Mouse (Mus musculus): Measurements from ENCODE around the gene Rbm5. TPM values are rescaled to one million over a fixed set of nuclear protein-coding genes. Genes with fewer than 3 reads are reported as not detected.
A peak's percentile ranks its signal among the peaks of the same experiment; 100 is the strongest.

Rbm5 gene
- polyA plus RNA-seq, 1 experiment from 2014 or later: 199 TPM

GRCm38 (mm10) chr9:107723794-107724531 is 46.8 kb downstream of the Rbm5 start:
- ATAC-seq (ENCODE audit: low FRiP score): peak; percentile 54
- Histone ChIP-seq H3K4me2 (replicated peaks) (peak overlapping the region; percentile 8; the same call in 1 of the 2 replicates), H3K27me3 (ENCODE audit: control insufficient read depth, insufficient read depth, low read length) (no peaks in the 10 kb centered on the region), H3K9ac (no peak overlapping the region; the same call in 1 of the 2 replicates), H3K9me3 (ENCODE audit: control insufficient read depth, low read length) (no peaks in the 10 kb centered on the region), H3K27ac (peak overlapping the region; percentile 71), H3K4me1 (replicated peaks; ENCODE audit: control insufficient read depth, insufficient read depth, low read length) (peaks cover 34% of the 10 kb centered on the region), H3K36me3 (replicated peaks; ENCODE audit: control insufficient read depth, insufficient read depth) (no peaks in the 10 kb centered on the region), H3K4me3 (replicated peaks; ENCODE audit: low read length) (no peak overlapping the region)
- DNase-seq (ENCODE audit: low spot score): peak; percentile 55
- 9% methylated on average over 11 of the region's 11 CpGs for WGBS

- ATAC-seq (ENCODE audit: low FRiP score) (no peak), DNase-seq (ENCODE audit: low spot score) (no peak)
- H3K9me3 ChIP-seq (ENCODE audit: control insufficient read depth, low read length): no peaks in the 10 kb centered on the region
- H3K4me3 ChIP-seq (replicated peaks; ENCODE audit: low read length): no peak overlapping the region
- H3K4me2 ChIP-seq (replicated peaks): 0 out of 2 replicates have a peak overlapping the region, but pooled peaks have one; percentile 8
- H3K27me3 ChIP-seq (ENCODE audit: control insufficient read depth, insufficient read depth, low read length): no peaks in the 10 kb centered on the region
- peaks cover 28% of the 10 kb centered on the region for H3K4me1 ChIP-seq (replicated peaks; ENCODE audit: control insufficient read depth, insufficient read depth, low read length)
- peak overlapping the region; percentile 5 for H3K9ac ChIP-seq
- H3K36me3 ChIP-seq (replicated peaks; ENCODE audit: control insufficient read depth, insufficient read depth): no peaks in the 10 kb centered on the region
- H3K27ac ChIP-seq: peak overlapping the region; percentile 71
- WGBS: 25% methylated on average over 6 of the region's 6 CpGs
Observed at GRCm38 (mm10) chr9:107723292-107723691, 47.5 kb downstream of the Rbm5 start.

GRCm38 (mm10) chr9:107718781-107719540 is 51.8 kb downstream of the Rbm5 start:
- no peak for DNase-seq (ENCODE audit: low spot score)
- Histone ChIP-seq H3K4me3 (replicated peaks; ENCODE audit: low read length) (no peak overlapping the region), H3K27me3 (ENCODE audit: control insufficient read depth, insufficient read depth, low read length) (no peaks in the 10 kb centered on the region), H3K27ac (no peak overlapping the region), H3K36me3 (replicated peaks; ENCODE audit: control insufficient read depth, insufficient read depth) (no peaks in the 10 kb centered on the region), H3K9ac (no peak overlapping the region), H3K4me2 (replicated peaks) (no peak overlapping the region), H3K9me3 (ENCODE audit: control insufficient read depth, low read length) (no peaks in the 10 kb centered on the region), H3K4me1 (replicated peaks; ENCODE audit: control insufficient read depth, insufficient read depth, low read length) (peaks cover 35% of the 10 kb centered on the region)
- no peak for ATAC-seq (ENCODE audit: low FRiP score)
- 89% methylated on average over 10 of the region's 10 CpGs for WGBS

- 26% methylated on average over 6 of the region's 6 CpGs for WGBS
- Histone ChIP-seq H3K9me3 (ENCODE audit: control insufficient read depth, low read length) (no peaks in the 10 kb centered on the region), H3K27me3 (ENCODE audit: control insufficient read depth, insufficient read depth, low read length) (no peaks in the 10 kb centered on the region), H3K4me1 (replicated peaks; ENCODE audit: control insufficient read depth, insufficient read depth, low read length) (peaks cover 17% of the 10 kb centered on the region), H3K4me2 (replicated peaks) (no peak overlapping the region), H3K4me3 (replicated peaks; ENCODE audit: low read length) (no peak overlapping the region), H3K9ac (no peak overlapping the region), H3K27ac (no peak overlapping the region), H3K36me3 (replicated peaks; ENCODE audit: control insufficient read depth, insufficient read depth) (no peaks in the 10 kb centered on the region)
- DNase-seq (ENCODE audit: low spot score): no peak
- ATAC-seq (ENCODE audit: low FRiP score): no peak
Observed at GRCm38 (mm10) chr9:107716951-107717350, 53.8 kb downstream of the Rbm5 start.

GRCm38 (mm10) chr9:107715632-107716031 is 55.2 kb downstream of the Rbm5 start:
- Histone ChIP-seq H3K27ac (no peak overlapping the region), H3K27me3 (ENCODE audit: control insufficient read depth, insufficient read depth, low read length) (no peaks in the 10 kb centered on the region), H3K4me2 (replicated peaks) (no peak overlapping the region), H3K9ac (no peak overlapping the region), H3K4me1 (replicated peaks; ENCODE audit: control insufficient read depth, insufficient read depth, low read length) (peaks cover 17% of the 10 kb centered on the region), H3K36me3 (replicated peaks; ENCODE audit: control insufficient read depth, insufficient read depth) (no peaks in the 10 kb centered on the region), H3K4me3 (replicated peaks; ENCODE audit: low read length) (no peak overlapping the region), H3K9me3 (ENCODE audit: control insufficient read depth, low read length) (no peaks in the 10 kb centered on the region)
- DNase-seq (ENCODE audit: low spot score): no peak
- 91% methylated on average over 2 of the region's 2 CpGs for WGBS
- ATAC-seq (ENCODE audit: low FRiP score): no peak

GRCm38 (mm10) chr9:107714221-107714952 is 56.4 kb downstream of the Rbm5 start:
- no peaks in the 10 kb centered on the region for H3K36me3 ChIP-seq (replicated peaks; ENCODE audit: control insufficient read depth, insufficient read depth)
- 0 out of 2 replicates have a peak overlapping the region, but pooled peaks have one; percentile 20 for H3K27ac ChIP-seq
- DNase-seq (ENCODE audit: low spot score) (no peak), ATAC-seq (ENCODE audit: low FRiP score) (no peak)
- H3K4me3 ChIP-seq (replicated peaks; ENCODE audit: low read length): no peak overlapping the region
- no peaks in the 10 kb centered on the region for H3K27me3 ChIP-seq (ENCODE audit: control insufficient read depth, insufficient read depth, low read length)
- WGBS: 17% methylated on average over 12 of the region's 12 CpGs
- H3K9me3 ChIP-seq (ENCODE audit: control insufficient read depth, low read length): no peaks in the 10 kb centered on the region
- no peak overlapping the region for H3K9ac ChIP-seq
- peaks cover 17% of the 10 kb centered on the region for H3K4me1 ChIP-seq (replicated peaks; ENCODE audit: control insufficient read depth, insufficient read depth, low read length)
- no peak overlapping the region for H3K4me2 ChIP-seq (replicated peaks)

GRCm38 (mm10) chr9:107709697-107710483 is 60.9 kb downstream of the Rbm5 start, which contains the start of gene Sema3f:
Gene Sema3f (minus strand): TSS chr9:107710475.
- DNase-seq (ENCODE audit: low spot score): peak; percentile 74
- Histone ChIP-seq H3K36me3 (replicated peaks; ENCODE audit: control insufficient read depth, insufficient read depth) (peaks cover 6% of the 10 kb centered on the region), H3K9me3 (ENCODE audit: control insufficient read depth, low read length) (no peaks in the 10 kb centered on the region), H3K4me1 (replicated peaks; ENCODE audit: control insufficient read depth, insufficient read depth, low read length) (peaks cover 38% of the 10 kb centered on the region), H3K9ac (peak within 1 kb of the TSS; percentile 97), H3K4me3 (replicated peaks; ENCODE audit: low read length) (peak within 1 kb of the TSS; percentile 89), H3K27me3 (ENCODE audit: control insufficient read depth, insufficient read depth, low read length) (no peaks in the 10 kb centered on the region), H3K27ac (peak within 1 kb of the TSS; percentile 89), H3K4me2 (replicated peaks) (peak within 1 kb of the TSS; percentile 86)
- ATAC-seq (ENCODE audit: low FRiP score): peak; percentile 64
- WGBS: under 1% methylated on average over 52 of the region's 86 CpGs

- H3K9me3 ChIP-seq (ENCODE audit: control insufficient read depth, low read length): no peaks in the 10 kb centered on the region
- WGBS: under 1% methylated on average over 42 of the region's 55 CpGs
- H3K9ac ChIP-seq: peak overlapping the region; percentile 97
- peaks cover 31% of the 10 kb centered on the region; the same call in 1 of the 2 replicates for H3K4me1 ChIP-seq (replicated peaks; ENCODE audit: control insufficient read depth, insufficient read depth, low read length)
- H3K4me3 ChIP-seq (replicated peaks; ENCODE audit: low read length): peak overlapping the region; percentile 89
- ATAC-seq (ENCODE audit: low FRiP score) (no peak), DNase-seq (ENCODE audit: low spot score) (no peak)
- H3K4me2 ChIP-seq (replicated peaks): peak overlapping the region; percentile 86
- no peaks in the 10 kb centered on the region for H3K27me3 ChIP-seq (ENCODE audit: control insufficient read depth, insufficient read depth, low read length)
- H3K27ac ChIP-seq: peak overlapping the region; percentile 89
- H3K36me3 ChIP-seq (replicated peaks; ENCODE audit: control insufficient read depth, insufficient read depth): peaks cover 11% of the 10 kb centered on the region
Observed at GRCm38 (mm10) chr9:107709096-107709696, 61.6 kb downstream of the Rbm5 start.

Measured in hindbrain, embryonic 14.5 days (tissue).